Mouse (Mus musculus) spleen, postnatal 10 days (tissue): ENCODE measurements at regions not wholly inside any gene's neighbourhood (a gene's known extent, or its start where the extent isn't known, plus 50 kb on each side); places are given as distances from the start of the nearest gene placed in this dataset.
"Not testable (repeated sequence)": the region's sequence is repeated elsewhere in the genome, so short reads cannot be mapped to it uniquely, and the experiment has no call there.

Source experiments
- DNase-seq, 2 experiments: peaks; one replicate each; pipeline ENCODE4 v3.0.0; 2021 to 2022; ENCODE audit warnings: low spot score in 2 of 2

GRCm38 (mm10) chr17:79977154-79977571 lies 81.2 kb upstream of the Atl2 start:
- no peak for DNase-seq

GRCm38 (mm10) chr17:79976518-79977100 lies 80.7 kb upstream of the Atl2 start:
- no peak for DNase-seq

DNA sequence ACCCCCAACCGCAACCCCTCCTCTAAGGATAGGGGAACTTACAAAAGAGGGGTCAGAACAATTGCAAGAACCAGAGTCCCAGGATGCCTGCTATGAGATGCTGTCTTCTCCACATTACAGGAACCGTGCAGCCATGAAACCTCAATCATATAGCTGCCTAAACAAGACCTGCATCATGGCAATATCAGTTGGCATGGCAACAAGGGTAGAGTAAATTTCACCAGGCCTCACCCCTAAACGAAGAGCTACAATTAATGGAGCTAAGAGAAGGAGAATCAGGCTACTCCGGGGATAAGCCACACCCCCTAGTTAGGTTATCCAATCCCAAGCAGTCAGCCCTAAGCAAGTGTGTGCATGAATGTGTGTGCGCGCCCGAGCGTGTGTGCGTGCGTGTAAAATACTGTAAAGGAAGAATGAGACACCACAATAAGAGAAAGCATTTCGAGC lies 80.1 kb upstream of the Atl2 start:
- DNase-seq: no peak

DNA sequence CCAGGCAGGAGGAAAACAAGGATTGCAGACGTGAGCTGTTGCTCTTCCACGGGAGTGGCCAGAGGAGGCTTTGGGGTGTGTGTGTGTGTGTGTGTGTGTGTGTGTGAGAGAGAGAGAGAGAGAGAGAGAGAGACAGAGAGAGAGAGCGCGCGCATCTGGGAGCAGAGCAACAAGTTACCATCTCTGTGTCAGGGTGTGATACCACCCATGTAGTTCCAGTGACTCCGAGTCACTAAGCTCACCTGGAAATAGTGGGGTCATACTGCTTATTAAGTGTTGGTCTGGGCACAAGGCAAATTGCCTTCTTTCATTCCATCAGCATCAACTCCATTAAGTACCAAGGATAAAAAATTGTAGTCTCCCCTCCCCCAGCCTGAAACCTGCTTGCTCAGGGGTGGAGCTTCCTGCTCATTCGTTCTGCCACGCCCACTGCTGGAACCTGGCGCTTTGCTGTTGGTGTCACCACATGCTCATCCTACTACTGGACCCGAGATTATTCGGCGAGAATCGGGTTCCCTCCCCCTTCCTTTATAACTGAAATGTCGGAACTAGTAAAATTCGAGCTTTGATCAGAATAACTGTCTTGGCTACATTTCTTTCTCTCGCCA lies 79.3 kb upstream of the Atl2 start:
- DNase-seq: not testable (repeated sequence)

GRCm38 (mm10) chr17:79971721-79972336 lies 75.9 kb upstream of the Atl2 start:
- DNase-seq: no peak

GRCm38 (mm10) chr17:79969500-79969972 lies 73.6 kb upstream of the Atl2 start:
- DNase-seq: no peak

- no peak for DNase-seq
These were observed 72.9 kb upstream of the Atl2 start for GRCm38 (mm10) chr17:79968819-79969218.

GRCm38 (mm10) chr17:79966981-79967380 lies 71.1 kb upstream of the Atl2 start:
- DNase-seq: no peak

- no peak for DNase-seq
These were observed 69.7 kb upstream of the Atl2 start for GRCm38 (mm10) chr17:79965625-79966024.

DNA sequence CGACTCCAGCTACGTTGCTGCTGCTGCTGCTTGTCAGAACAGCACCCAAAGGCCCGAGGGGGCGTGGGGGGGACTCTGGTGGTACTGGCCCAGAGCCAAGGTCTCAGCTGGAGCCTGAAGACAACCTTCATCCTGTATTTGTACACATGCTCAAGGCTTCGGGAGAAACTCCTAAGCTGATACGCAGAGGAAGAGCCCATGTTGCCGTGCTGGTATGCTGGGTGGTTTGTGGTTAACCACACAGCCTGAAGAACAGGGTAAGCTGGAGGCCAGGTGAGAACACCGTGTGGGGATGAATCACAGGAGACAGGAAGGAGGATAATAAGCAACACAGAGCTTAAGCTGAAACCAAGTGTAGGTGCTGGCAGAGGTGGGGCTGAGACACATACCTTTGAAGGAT lies 68.9 kb upstream of the Atl2 start:
- no peak for DNase-seq

DNA sequence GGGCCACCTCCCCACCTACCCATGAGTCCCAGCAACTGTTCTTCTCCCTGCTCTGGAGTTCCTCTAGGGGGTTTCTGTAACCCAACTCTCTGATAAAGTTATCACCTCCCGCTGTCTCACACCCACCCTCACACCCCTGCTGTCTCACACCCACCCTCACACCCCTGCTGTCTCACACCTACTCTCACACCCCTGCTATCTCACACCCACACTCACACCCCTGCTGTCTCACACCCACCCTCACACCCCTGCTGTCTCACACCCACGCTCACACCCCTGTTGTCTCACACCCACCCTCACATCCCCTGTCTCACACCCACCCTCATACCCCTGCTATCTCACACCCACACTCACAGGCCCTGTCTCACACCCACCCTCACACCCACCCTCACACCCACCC lies 67.4 kb upstream of the Atl2 start:
- no peak for DNase-seq

GRCm38 (mm10) chr17:79961391-79961790 lies 65.5 kb upstream of the Atl2 start:
- DNase-seq: no peak

- no peak for DNase-seq
These were observed 64.8 kb upstream of the Atl2 start for GRCm38 (mm10) chr17:79960688-79961087.

- DNase-seq: peak in 1 of 2 experiments; percentile 33
These were observed 59.3 kb upstream of the Atl2 start for GRCm38 (mm10) chr17:79955267-79955666.

- DNase-seq: peak in 1 of 2 experiments; percentile 47
These were observed 58.8 kb upstream of the Atl2 start for GRCm38 (mm10) chr17:79954624-79955244.

DNA sequence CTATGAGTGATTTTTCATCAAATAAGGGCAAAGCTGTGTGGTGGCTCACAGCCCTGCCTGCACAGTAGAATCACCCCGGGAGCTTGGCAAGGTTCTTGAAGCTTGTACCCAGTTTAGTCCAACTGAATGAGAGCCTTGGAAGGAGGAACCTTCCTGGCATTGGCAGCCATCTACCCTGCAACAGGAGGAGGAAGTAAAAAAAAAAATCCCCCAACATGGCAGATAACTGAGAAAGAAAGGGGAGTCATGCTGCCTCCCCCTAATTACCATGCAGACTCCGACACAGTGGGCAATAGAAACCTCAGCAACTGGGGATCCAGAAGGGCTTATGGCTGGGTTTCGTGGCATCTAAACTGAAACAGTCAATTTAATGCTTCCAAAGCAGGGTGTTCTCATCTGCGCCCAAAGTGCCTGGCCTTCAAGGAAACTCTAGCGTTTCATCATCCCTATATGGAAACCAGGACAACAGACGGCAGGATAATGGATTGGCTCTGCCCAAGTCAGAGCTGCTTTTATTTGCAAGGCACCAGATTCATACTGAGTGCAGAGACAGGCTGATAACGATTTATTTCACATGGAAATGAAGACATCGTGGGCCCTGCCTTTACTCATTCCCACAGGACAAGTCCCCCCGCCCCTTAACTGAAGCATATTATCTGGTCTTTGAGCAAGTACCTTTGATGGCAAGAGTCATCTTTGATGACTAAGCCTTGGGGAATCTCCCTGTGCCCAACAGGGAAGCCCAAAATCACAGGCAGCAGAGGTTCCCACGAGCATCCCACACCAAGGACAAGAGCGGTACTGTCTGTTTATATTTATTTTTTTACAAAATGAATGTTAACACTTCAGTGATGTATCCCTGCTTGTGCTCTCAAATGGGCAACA lies 52.9 kb upstream of the Atl2 start:
- DNase-seq: no peak
